Mouse (Mus musculus): Measurements from ENCODE around the gene Calhm3.

GRCm38 (mm10) chr19:47151332-47152061, 6.1 kb downstream of the Calhm3 start:
- TF ChIP-seq CTCF (IDR thresholded peaks at IDR 0.05; ENCODE audit: borderline replicate concordance, insufficient read depth, low read length), result no peak
- no peak for TF ChIP-seq POLR2A (IDR thresholded peaks at IDR 0.05; ENCODE audit: low read depth, low read length)

Measured in embryonic fibroblast, embryonic 13.5 days (primary cell).